19 mouse cellular contexts compared by ENCODE assay signal in the genomic region with DNA sequence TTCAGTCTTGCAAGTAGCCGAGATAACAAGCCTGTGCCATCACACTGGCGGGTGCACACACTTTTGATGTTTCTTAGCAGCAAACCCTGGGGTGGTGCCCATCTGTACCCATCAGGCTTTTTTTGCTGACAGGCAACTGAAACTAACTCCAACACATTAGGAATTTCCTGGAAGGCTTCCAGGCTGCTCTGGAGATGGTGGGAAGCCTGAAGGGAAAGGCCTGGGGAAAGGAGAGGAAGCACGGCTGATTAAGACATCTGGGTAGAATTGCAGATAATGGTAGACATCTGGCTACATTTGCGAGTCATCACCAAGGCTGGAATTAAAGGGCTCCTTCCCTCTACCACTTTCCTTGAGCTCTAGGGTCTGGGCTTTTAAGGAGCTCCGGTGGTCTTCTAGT. TPM values are rescaled to one million over a fixed set of nuclear protein-coding genes. Genes with fewer than 3 reads are reported as not detected.
DNase-seq lines count a peak whose midpoint lies in the region; ATAC-seq and TF ChIP-seq lines count a peak whose summit lies in the region.
"Had no signal": no experiment of that assay in that cellular context is flagged by ENCODE, and none has a peak within 500 bp of the region (broad histone marks: within the 10 kb centered on the region; RNA-seq: fewer than 3 reads in every experiment).

No protein-coding gene starts in this region.

- no peaks in the 10 kb centered on the region for H3K9me3 ChIP-seq in lung, embryonic 14.5 days (ENCODE audit: low read depth, low read length)
- H3K9me3 ChIP-seq: forebrain, embryonic 12.5 days; hindbrain, embryonic 13.5 days; kidney, embryonic 15.5 days; liver, embryonic 15.5 days had no signal

- H3K27ac ChIP-seq in lung, embryonic 14.5 days (ENCODE audit: low read depth), result no peak overlapping the region; the same call in 1 of the 2 replicates
- H3K27ac ChIP-seq: forebrain, embryonic 12.5 days; hindbrain, embryonic 13.5 days; kidney, embryonic 15.5 days; left cerebral cortex, adult 2 months; limb, embryonic 13.5 days; liver, embryonic 15.5 days; stomach, postnatal 0 days had no signal

- H3K27me3 ChIP-seq in lung, embryonic 14.5 days (ENCODE audit: insufficient read depth, low read length), result no peaks in the 10 kb centered on the region
- H3K27me3 ChIP-seq: forebrain, embryonic 12.5 days; hindbrain, embryonic 13.5 days; kidney, embryonic 15.5 days; liver, embryonic 15.5 days had no signal

- WGBS in lung, embryonic 14.5 days, result 37% methylated on average over 5 of the region's 5 CpGs

- H3K9ac ChIP-seq in lung, embryonic 14.5 days, result no peak overlapping the region
- H3K9ac ChIP-seq: forebrain, embryonic 12.5 days; hindbrain, embryonic 13.5 days; kidney, embryonic 15.5 days; limb, embryonic 13.5 days; liver, embryonic 15.5 days had no signal

- intact Hi-C loops in heart, postnatal 10 days (cut with DNase I), result loop anchor here (10.0 kb wide), 1 partner anchor 166 kb away; no protein-coding TSS in a partner anchor
- intact Hi-C loops in heart, postnatal 25 days (cut with DNase I), result no loop called here

- H3K36me3 ChIP-seq in lung, embryonic 14.5 days (ENCODE audit: insufficient read depth), result no peaks in the 10 kb centered on the region
- H3K36me3 ChIP-seq: forebrain, embryonic 12.5 days; hindbrain, embryonic 13.5 days; kidney, embryonic 15.5 days; limb, embryonic 13.5 days; liver, embryonic 15.5 days had no signal

- no peak overlapping the region for H3K4me3 ChIP-seq in lung, embryonic 14.5 days (ENCODE audit: low read depth, low read length)
- H3K4me3 ChIP-seq: forebrain, embryonic 12.5 days; hindbrain, embryonic 13.5 days; kidney, embryonic 15.5 days; left cerebral cortex, adult 2 months; limb, embryonic 13.5 days; liver, embryonic 15.5 days; megakaryocyte, embryonic 14.5 days had no signal

- TF ChIP-seq CTCF in lung, embryonic 14.5 days (IDR thresholded peaks at IDR 0.05; ENCODE audit: low read depth), result no peak

- ATAC-seq in lung, embryonic 14.5 days (ENCODE audit: insufficient read depth), result no peak
- ATAC-seq: intestine, embryonic 16.5 days; midbrain, embryonic 16.5 days had no signal

- peak; percentile 18 to 39 for DNase-seq in heart, postnatal 10 days
- no peak for DNase-seq in heart, postnatal 25 days (ENCODE audit: low spot score)
- DNase-seq in right cerebral cortex, postnatal 14 days, result peak; percentile 7
- DNase-seq in right cerebral cortex, postnatal 4 days, result no peak
- DNase-seq in lung, embryonic 14.5 days, result peak; percentile 83
- DNase-seq in thymus, postnatal 10 days (ENCODE audit: low spot score in 2 of 2), result no peak
- no peak for DNase-seq in gastrocnemius, postnatal 25 days
- DNase-seq: cerebellum, adult 11 months; thymus, postnatal 25 days had no signal

- H3K4me1 ChIP-seq in lung, embryonic 14.5 days (ENCODE audit: insufficient read depth), result no peaks in the 10 kb centered on the region
- H3K4me1 ChIP-seq: forebrain, embryonic 12.5 days; kidney, embryonic 15.5 days; liver, embryonic 15.5 days; megakaryocyte, embryonic 14.5 days had no signal

- H3K4me2 ChIP-seq in lung, embryonic 14.5 days, result no peak overlapping the region
- H3K4me2 ChIP-seq: forebrain, embryonic 12.5 days; hindbrain, embryonic 13.5 days; kidney, embryonic 15.5 days; limb, embryonic 13.5 days; liver, embryonic 15.5 days had no signal

RNA-seq across cellular contexts. Expression of gene Zfp507, which starts 47.6 kb away (rescaled TPM):
- total RNA-seq in heart, postnatal 10 days (2021), result 10 to 100 TPM; 19.4 to 21.5 TPM
- 10 to 100 TPM; 11.3 to 12.3 TPM for total RNA-seq in heart, postnatal 25 days (2021)
- polyA plus RNA-seq in lung, embryonic 14.5 days (2014; fragmentation: Nextera tagmentation; extraction: Ambion mirVana), result 19.0 and 20.6 TPM in 2 replicates
- 10 to 100 TPM; 13.8 to 15.4 TPM for total RNA-seq in gastrocnemius, postnatal 25 days (2021)

Comparison
In these comparisons a context has a peak if more than half of its experiments do, and no peak if none do; other contexts are left out.
1. DNase-seq: peak in heart, postnatal 10 days (2 of 2), right cerebral cortex, postnatal 14 days (single experiment) and lung, embryonic 14.5 days (single experiment); none in heart, postnatal 25 days (single experiment), right cerebral cortex, postnatal 4 days (single experiment), thymus, postnatal 10 days (0 of 2) and gastrocnemius, postnatal 25 days (single experiment).